Mouse (Mus musculus) left cerebral cortex, postnatal 14 days (tissue): Measurements from ENCODE around the gene Ccnl1. TPM values are rescaled to one million over a fixed set of nuclear protein-coding genes. Genes with fewer than 3 reads are reported as not detected.

Experiments
- DNase-seq, 2 experiments: peaks; one replicate each; pipeline ENCODE4 v3.0.0; 2021 to 2022; ENCODE audit warnings: low spot score in 2 of 2, mixed read lengths in 1 of 2
- intact Hi-C: fragments of 180-260 bp; cut with DNase I; formaldehyde crosslinking; loops from one replicate; pipeline ENCODE4 v1.15.1; 2025
- total RNA-seq, 2 experiments: library from RNA; stranded (reverse); gene quantifications; 2 replicates each; pipeline ENCODE4 v1.2.3; 2021

The Ccnl1 gene
- total RNA-seq, 2 experiments from 2014 or later = 45.7 to 50.8 TPM

- intact Hi-C loops = loop anchor here (2.0 to 10.0 kb wide), 5 partner anchors 67 to 943 kb away; partner anchors contain the start of genes Lekr1 and Tiparp
- peak; percentile 86 to 87 for DNase-seq
Measured at GRCm38 (mm10) chr3:65929821-65930633, 28.0 kb downstream of the Ccnl1 start.

GRCm38 (mm10) chr3:65929304-65929783, 28.7 kb downstream of the Ccnl1 start:
- peak; percentile 74 to 86 for DNase-seq
- intact Hi-C loops = loop anchor here (2.0 to 5.0 kb wide), 3 partner anchors 67 to 547 kb away; partner anchors contain the start of gene Tiparp

GRCm38 (mm10) chr3:65928614-65929272, 29.3 kb downstream of the Ccnl1 start:
- intact Hi-C loops = loop anchor here (2.0 to 5.0 kb wide), 3 partner anchors 66 to 546 kb away; partner anchors contain the start of gene Tiparp
- no peak for DNase-seq

- peak; percentile 27 to 34 for DNase-seq
Measured at GRCm38 (mm10) chr3:65927685-65928084, 30.4 kb downstream of the Ccnl1 start.

GRCm38 (mm10) chr3:65927101-65927501, 30.9 kb downstream of the Ccnl1 start:
- no peak for DNase-seq
- intact Hi-C loops = loop anchor here (5.0 kb wide), 2 partner anchors 400 to 545 kb away; partner anchors contain the start of gene Tiparp

More at GRCm38 (mm10) chr3:65927685-65928084, 30.4 kb downstream of the Ccnl1 start:
- intact Hi-C loops = loop anchor here (2.0 to 5.0 kb wide), 3 partner anchors 65 to 545 kb away; partner anchors contain the start of gene Tiparp

GRCm38 (mm10) chr3:65926426-65926825, 31.6 kb downstream of the Ccnl1 start:
- intact Hi-C loops = loop anchor here (5.0 kb wide), 2 partner anchors 399 to 544 kb away; partner anchors contain the start of gene Tiparp
- no peak for DNase-seq

GRCm38 (mm10) chr3:65925058-65925740, 32.9 kb downstream of the Ccnl1 start:
- intact Hi-C loops = loop anchor here (5.0 kb wide), 2 partner anchors 398 to 543 kb away; partner anchors contain the start of gene Tiparp
- no peak for DNase-seq

- intact Hi-C loops = no loop called here
- no peak for DNase-seq
Measured at GRCm38 (mm10) chr3:65922420-65922819, 35.6 kb downstream of the Ccnl1 start.

GRCm38 (mm10) chr3:65921671-65922070, 36.4 kb downstream of the Ccnl1 start:
- no peak for DNase-seq
- intact Hi-C loops = no loop called here

- DNase-seq = no peak
- intact Hi-C loops = no loop called here
Measured at GRCm38 (mm10) chr3:65919016-65919415, 39.0 kb downstream of the Ccnl1 start.

GRCm38 (mm10) chr3:65912928-65913327, 45.1 kb downstream of the Ccnl1 start:
- no peak for DNase-seq
- intact Hi-C loops = no loop called here

GRCm38 (mm10) chr3:65912217-65912616, 45.8 kb downstream of the Ccnl1 start:
- intact Hi-C loops = no loop called here
- no peak for DNase-seq

- no peak for DNase-seq
- intact Hi-C loops = no loop called here
Measured at GRCm38 (mm10) chr3:65911265-65911664, 46.8 kb downstream of the Ccnl1 start.

- intact Hi-C loops = no loop called here
- DNase-seq = no peak
Measured at GRCm38 (mm10) chr3:65909454-65909853, 48.6 kb downstream of the Ccnl1 start.

GRCm38 (mm10) chr3:65907536-65907935, 50.5 kb downstream of the Ccnl1 start:
- intact Hi-C loops = no loop called here
- DNase-seq = no peak

- peak; percentile 31 to 39 for DNase-seq
- intact Hi-C loops = no loop called here
Measured at GRCm38 (mm10) chr3:65905281-65906169, 52.5 kb downstream of the Ccnl1 start.

- intact Hi-C loops = no loop called here
- no peak for DNase-seq
Measured at GRCm38 (mm10) chr3:65904711-65905110, 53.3 kb downstream of the Ccnl1 start.

GRCm38 (mm10) chr3:65904106-65904505, 53.9 kb downstream of the Ccnl1 start:
- no peak for DNase-seq
- intact Hi-C loops = no loop called here
